Mouse (Mus musculus) kidney, adult 9 months (tissue): ENCODE data around the gene Mcur1.

Experiments used
- DNase-seq: peaks from one replicate; pipeline ENCODE4 v3.0.0; 2022

Gene Mcur1

DNA sequence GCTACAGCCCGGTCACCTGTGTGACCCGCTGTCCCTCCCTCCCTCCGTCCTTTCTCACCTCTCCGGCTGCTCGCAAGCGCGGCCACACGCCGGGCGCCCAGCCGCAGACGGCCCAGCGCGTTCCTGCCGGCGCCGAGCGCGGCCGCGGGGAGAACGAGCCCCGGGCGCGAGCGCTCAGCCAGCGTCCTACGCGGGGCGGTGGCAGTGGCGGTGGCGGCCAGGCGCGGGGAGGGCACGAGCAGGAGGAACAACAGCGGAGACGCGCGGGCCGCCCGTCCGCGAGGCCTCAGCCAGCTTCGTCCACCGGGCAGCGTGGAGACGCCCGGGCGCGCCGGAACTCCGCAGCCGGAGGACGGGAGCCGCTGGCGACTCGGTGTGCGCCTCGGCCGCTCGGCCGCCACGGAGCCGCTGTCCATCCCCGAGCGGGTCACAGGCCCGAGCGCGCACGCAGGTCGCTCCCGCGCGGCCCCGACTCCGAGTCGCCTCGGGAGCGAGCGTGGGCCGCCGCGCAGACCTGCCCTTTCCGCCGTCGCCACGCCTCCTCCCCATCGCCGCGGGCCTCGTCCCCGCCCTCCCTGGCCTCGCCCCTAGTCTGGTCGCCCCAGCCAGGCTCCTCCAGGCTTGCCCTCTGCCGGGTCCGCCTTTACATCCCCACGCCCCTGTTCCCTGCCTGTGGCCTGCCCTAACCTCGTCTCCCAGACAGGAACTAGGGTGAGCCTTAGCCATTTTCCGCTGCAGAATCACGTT is at the start of gene Mcur1:
Mcur1 (minus strand) TSS at position 481 of the 747 bp plus-strand sequence.
- peak; percentile 96 for DNase-seq

- DNase-seq = no peak
Measured at GRCm38 (mm10) chr13:43608854-43609253, 48.9 kb upstream of the Mcur1 start.

GRCm38 (mm10) chr13:43603042-43603441 is 43.1 kb upstream of the Mcur1 start:
- DNase-seq = no peak

DNA sequence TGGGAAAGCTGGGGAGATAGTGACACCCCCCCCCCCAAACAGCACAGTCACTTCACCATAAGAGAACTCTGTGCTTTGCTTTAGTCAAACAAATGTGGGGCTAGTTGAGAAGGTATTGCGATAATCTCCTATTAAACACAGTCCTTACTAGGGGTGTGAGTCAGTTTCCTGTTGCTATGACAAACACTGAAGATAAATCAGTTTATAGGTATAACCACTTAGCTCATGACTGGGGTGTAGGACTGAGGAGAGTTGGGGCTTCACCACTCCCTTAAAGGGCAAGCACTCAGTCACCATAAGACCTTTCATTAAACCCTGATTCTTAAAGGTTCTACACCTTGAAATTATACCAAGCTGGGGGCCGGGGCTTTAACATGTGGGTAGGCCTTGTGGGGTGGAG is 42.4 kb upstream of the Mcur1 start:
- DNase-seq = no peak

DNA sequence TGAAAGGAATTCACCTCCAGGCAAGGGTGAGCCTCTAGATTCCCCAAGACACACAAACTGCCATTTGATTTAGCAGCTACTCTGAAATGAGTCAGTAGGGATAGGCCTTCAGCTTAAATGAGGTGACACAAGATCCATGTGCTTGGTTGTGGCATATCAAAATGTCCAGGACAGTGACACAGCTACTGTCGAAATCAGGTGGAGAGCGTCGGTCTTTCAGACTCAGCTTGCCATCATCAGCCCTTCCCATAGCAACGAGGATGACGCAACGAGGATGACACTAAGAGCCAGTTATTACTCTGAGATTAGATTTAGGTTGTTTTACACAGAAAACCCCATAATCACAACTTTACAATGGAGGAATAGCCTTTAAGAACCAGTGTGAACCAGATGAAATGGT is 41.0 kb upstream of the Mcur1 start:
- DNase-seq = no peak

GRCm38 (mm10) chr13:43595896-43596295 is 35.9 kb upstream of the Mcur1 start:
- DNase-seq = peak; percentile 64

GRCm38 (mm10) chr13:43592681-43593068 is 32.7 kb upstream of the Mcur1 start:
- no peak for DNase-seq

- no peak for DNase-seq
Measured at GRCm38 (mm10) chr13:43591828-43592680, 32.1 kb upstream of the Mcur1 start.

- DNase-seq = no peak
Measured at GRCm38 (mm10) chr13:43587844-43588840, 28.2 kb upstream of the Mcur1 start.

- DNase-seq = no peak
Measured at GRCm38 (mm10) chr13:43586966-43587365, 27.0 kb upstream of the Mcur1 start.

DNA sequence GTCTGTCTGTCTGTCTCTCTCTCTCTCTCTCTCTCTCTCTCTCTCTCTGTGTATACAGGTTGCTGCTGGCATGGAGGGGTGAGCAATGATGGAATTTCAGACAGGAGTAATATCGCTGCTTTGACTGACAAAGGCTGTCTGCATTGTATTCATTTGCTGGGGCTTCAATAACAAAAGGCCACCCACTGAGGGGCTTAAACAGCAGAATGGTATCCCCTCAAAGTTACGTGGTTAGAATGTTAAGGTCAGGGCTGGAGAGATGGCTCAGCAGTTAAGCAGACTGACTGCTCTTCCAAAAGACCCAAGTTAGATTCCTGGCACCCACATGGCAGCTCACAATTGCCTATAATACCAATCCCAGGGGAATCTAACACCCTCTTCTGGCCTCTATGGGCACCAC is 25.3 kb upstream of the Mcur1 start:
- no peak for DNase-seq

GRCm38 (mm10) chr13:43583504-43583903 is 23.5 kb upstream of the Mcur1 start:
- DNase-seq = no peak

- DNase-seq = no peak
Measured at GRCm38 (mm10) chr13:43582961-43583360, 23.0 kb upstream of the Mcur1 start.

DNA sequence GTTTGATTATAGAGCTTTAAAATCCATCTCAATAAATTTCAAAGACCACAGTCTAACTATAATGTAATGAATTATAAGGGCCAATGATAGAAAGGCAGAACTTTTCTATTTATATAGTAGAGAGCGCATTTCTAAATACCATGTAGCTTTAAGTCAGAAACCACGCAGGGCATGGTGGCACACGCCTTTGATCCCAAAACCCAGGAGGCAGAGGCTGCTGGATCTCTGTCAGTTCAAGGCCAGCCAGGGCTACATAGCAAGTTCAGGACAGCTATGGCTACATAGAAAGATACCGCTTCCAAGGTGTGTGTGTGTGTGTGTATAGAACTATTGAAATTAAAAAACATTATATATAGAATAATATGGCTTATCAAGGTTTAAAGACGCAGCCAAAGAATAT is 20.7 kb upstream of the Mcur1 start:
- no peak for DNase-seq

DNA sequence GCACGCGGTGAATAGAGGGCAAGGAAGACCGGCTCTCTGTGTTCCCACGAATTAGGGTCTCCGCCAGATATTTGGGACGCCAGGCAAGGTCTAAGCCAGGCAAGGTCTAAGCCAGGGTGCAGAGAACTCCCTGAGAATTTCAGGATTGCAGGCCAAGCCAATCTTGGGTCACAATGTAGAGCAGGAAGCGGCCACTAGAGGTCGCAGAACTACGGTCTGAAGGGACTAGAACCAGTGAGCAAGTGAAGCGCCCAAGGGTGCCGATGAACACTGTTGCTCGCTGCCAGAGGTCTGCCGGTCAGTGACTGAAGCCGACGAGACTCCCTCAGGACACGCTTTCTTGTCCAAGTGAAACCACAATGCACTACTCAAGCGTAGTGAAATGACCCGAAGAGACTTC is 19.7 kb upstream of the Mcur1 start:
- peak; percentile 62 for DNase-seq

DNA sequence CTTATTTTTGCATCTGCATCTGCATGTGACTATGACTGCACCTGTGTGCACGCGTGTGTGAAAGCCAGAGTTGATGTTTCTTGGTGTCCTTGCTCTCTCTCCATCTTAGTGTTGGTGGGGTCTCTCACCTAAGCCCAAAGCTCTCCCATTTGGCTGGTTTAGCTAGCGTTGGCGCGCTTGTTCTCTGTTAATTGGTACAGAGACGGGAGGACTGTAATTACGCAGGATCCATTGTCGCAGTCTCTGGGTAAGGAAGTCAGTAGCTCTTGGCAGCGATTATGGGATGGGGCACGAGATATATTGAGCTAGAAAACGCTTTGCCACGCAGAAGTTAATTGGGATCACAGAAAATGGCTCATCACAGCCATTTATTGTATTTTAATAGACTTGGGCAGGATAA is 17.8 kb upstream of the Mcur1 start:
- DNase-seq = no peak

GRCm38 (mm10) chr13:43577254-43577653 is 17.3 kb upstream of the Mcur1 start:
- no peak for DNase-seq

DNA sequence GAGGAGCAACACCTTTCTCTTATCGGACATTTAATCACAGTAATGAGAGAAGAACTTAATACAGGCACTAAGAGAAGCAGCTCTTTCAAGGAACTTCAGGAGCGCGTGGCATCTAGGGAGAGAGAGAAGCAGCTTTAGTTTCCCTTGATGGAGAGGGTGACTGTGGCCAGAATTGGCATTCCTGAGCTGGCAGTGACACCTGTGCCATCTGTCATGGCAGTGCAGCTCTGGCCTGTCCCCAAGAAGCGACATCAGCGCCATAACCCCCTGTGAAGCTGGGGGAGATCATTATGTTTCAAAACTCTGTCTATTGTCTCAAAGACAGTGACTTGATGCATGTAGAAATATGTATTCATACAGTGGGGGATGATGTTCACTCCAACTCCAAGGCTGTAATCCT is 15.4 kb upstream of the Mcur1 start:
- DNase-seq = no peak

DNA sequence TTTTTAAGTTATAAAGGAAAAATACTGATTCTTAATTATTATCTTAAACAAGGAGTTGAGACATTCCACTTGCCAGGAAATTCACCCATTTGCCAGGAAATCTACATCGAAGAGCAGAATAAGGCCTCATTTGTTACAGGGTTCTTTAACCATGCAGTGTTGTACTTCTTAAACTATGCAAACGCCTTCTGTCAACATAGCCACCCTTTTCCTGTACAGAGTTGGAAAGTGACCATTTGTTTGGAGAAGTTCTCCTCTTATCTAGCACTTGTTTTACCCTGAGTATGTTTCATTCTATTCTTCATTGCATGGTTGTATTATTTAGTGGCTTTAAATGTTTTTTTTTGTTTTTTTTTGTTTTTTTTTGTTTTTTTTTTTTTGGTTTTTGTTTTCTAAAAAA is 14.0 kb upstream of the Mcur1 start:
- no peak for DNase-seq

- DNase-seq = no peak
Measured at GRCm38 (mm10) chr13:43567141-43567891, 7.3 kb upstream of the Mcur1 start.

DNA sequence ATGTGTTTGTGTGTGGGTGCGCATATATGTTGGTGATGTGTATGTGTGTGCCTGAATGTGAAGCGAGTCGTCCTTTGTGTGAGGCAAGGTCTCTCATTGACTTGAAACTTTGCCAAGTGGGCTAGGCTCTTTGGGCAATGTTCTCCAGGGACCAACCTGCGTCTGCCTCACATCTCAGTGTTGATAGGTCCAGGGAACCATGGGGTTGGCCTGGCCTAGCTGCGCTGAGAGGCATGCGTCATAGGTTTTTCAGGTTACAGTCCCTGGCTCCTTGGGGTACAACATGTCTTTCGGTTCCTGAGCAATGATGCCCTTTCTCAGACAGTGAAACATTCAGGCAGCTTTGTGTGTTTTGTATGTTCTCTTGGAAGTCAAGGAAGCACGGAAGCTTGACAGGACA is 6.2 kb upstream of the Mcur1 start:
- peak; percentile 41 for DNase-seq

- DNase-seq = peak; percentile 77
Measured at GRCm38 (mm10) chr13:43565346-43565745, 5.4 kb upstream of the Mcur1 start.
